Mouse (Mus musculus): ENCODE data around the gene Tec. TPM values are rescaled to one million over a fixed set of nuclear protein-coding genes. Genes with fewer than 3 reads are reported as not detected.

Tec gene
- polyA plus RNA-seq, 1 experiment, result not detected

GRCm38 (mm10) chr5:72832904-72833765 is 35.1 kb downstream of the Tec start:
- TF ChIP-seq TAL1 (IDR thresholded peaks at IDR 0.05; ENCODE audit: low read length), result no peak
- no peak for TF ChIP-seq GATA1 (IDR thresholded peaks at IDR 0.05; ENCODE audit: low read length)
- H3K36me3 ChIP-seq (ENCODE audit: control insufficient read depth), result no peaks in the 10 kb centered on the region
- no peaks in the 10 kb centered on the region for H3K4me1 ChIP-seq (ENCODE audit: control insufficient read depth)
- no peaks in the 10 kb centered on the region for H3K27me3 ChIP-seq (ENCODE audit: control insufficient read depth)
- no peak overlapping the region for H3K4me3 ChIP-seq (replicated peaks)
- no peaks in the 10 kb centered on the region for H3K9me3 ChIP-seq (ENCODE audit: control insufficient read depth, low read length)

GRCm38 (mm10) chr5:72832191-72832590 is 36.1 kb downstream of the Tec start:
- TF ChIP-seq GATA1 (IDR thresholded peaks at IDR 0.05; ENCODE audit: low read length) (no peak), TAL1 (IDR thresholded peaks at IDR 0.05; ENCODE audit: low read length) (no peak)
- H3K4me1 ChIP-seq (ENCODE audit: control insufficient read depth), result no peaks in the 10 kb centered on the region

GRCm38 (mm10) chr5:72830988-72831610 is 37.2 kb downstream of the Tec start:
- TF ChIP-seq GATA1 (IDR thresholded peaks at IDR 0.05; ENCODE audit: low read length), result no peak
- TF ChIP-seq TAL1 (IDR thresholded peaks at IDR 0.05; ENCODE audit: low read length), result no peak
- Histone ChIP-seq H3K4me3 (replicated peaks) (no peak overlapping the region), H3K9me3 (ENCODE audit: control insufficient read depth, low read length) (no peaks in the 10 kb centered on the region), H3K27me3 (ENCODE audit: control insufficient read depth) (no peaks in the 10 kb centered on the region), H3K4me1 (ENCODE audit: control insufficient read depth) (no peaks in the 10 kb centered on the region), H3K36me3 (ENCODE audit: control insufficient read depth) (no peaks in the 10 kb centered on the region)

More at GRCm38 (mm10) chr5:72832191-72832590, 36.1 kb downstream of the Tec start:
- Histone ChIP-seq H3K9me3 (ENCODE audit: control insufficient read depth, low read length) (no peaks in the 10 kb centered on the region), H3K27me3 (ENCODE audit: control insufficient read depth) (no peaks in the 10 kb centered on the region), H3K36me3 (ENCODE audit: control insufficient read depth) (no peaks in the 10 kb centered on the region), H3K4me3 (replicated peaks) (no peak overlapping the region)

GRCm38 (mm10) chr5:72829506-72830067 is 38.7 kb downstream of the Tec start:
- no peaks in the 10 kb centered on the region for H3K9me3 ChIP-seq (ENCODE audit: control insufficient read depth, low read length)
- TF ChIP-seq TAL1 (IDR thresholded peaks at IDR 0.05; ENCODE audit: low read length) (no peak), GATA1 (IDR thresholded peaks at IDR 0.05; ENCODE audit: low read length) (no peak)
- H3K36me3 ChIP-seq (ENCODE audit: control insufficient read depth), result no peaks in the 10 kb centered on the region
- no peaks in the 10 kb centered on the region for H3K27me3 ChIP-seq (ENCODE audit: control insufficient read depth)
- H3K4me1 ChIP-seq (ENCODE audit: control insufficient read depth), result no peaks in the 10 kb centered on the region
- H3K4me3 ChIP-seq (replicated peaks), result no peak overlapping the region

- H3K4me1 ChIP-seq (ENCODE audit: control insufficient read depth), result no peaks in the 10 kb centered on the region
- no peak overlapping the region for H3K4me3 ChIP-seq (replicated peaks)
- H3K27me3 ChIP-seq (ENCODE audit: control insufficient read depth), result no peaks in the 10 kb centered on the region
- no peaks in the 10 kb centered on the region for H3K9me3 ChIP-seq (ENCODE audit: control insufficient read depth, low read length)
- H3K36me3 ChIP-seq (ENCODE audit: control insufficient read depth), result no peaks in the 10 kb centered on the region
- TF ChIP-seq GATA1 (IDR thresholded peaks at IDR 0.05; ENCODE audit: low read length) (no peak), TAL1 (IDR thresholded peaks at IDR 0.05; ENCODE audit: low read length) (no peak)
Observed at GRCm38 (mm10) chr5:72828401-72828800, 39.9 kb downstream of the Tec start.

GRCm38 (mm10) chr5:72827435-72827834 is 40.8 kb downstream of the Tec start:
- no peak overlapping the region for H3K4me3 ChIP-seq (replicated peaks)
- no peaks in the 10 kb centered on the region for H3K4me1 ChIP-seq (ENCODE audit: control insufficient read depth)
- no peaks in the 10 kb centered on the region for H3K9me3 ChIP-seq (ENCODE audit: control insufficient read depth, low read length)
- TF ChIP-seq TAL1 (IDR thresholded peaks at IDR 0.05; ENCODE audit: low read length), result no peak
- TF ChIP-seq GATA1 (IDR thresholded peaks at IDR 0.05; ENCODE audit: low read length), result no peak
- no peaks in the 10 kb centered on the region for H3K36me3 ChIP-seq (ENCODE audit: control insufficient read depth)
- no peaks in the 10 kb centered on the region for H3K27me3 ChIP-seq (ENCODE audit: control insufficient read depth)

- H3K4me1 ChIP-seq (ENCODE audit: control insufficient read depth), result no peaks in the 10 kb centered on the region
- no peaks in the 10 kb centered on the region for H3K27me3 ChIP-seq (ENCODE audit: control insufficient read depth)
- H3K9me3 ChIP-seq (ENCODE audit: control insufficient read depth, low read length), result no peaks in the 10 kb centered on the region
- TF ChIP-seq TAL1 (IDR thresholded peaks at IDR 0.05; ENCODE audit: low read length) (no peak), GATA1 (IDR thresholded peaks at IDR 0.05; ENCODE audit: low read length) (no peak)
- H3K36me3 ChIP-seq (ENCODE audit: control insufficient read depth), result no peaks in the 10 kb centered on the region
- H3K4me3 ChIP-seq (replicated peaks), result no peak overlapping the region
Observed at GRCm38 (mm10) chr5:72826445-72826844, 41.8 kb downstream of the Tec start.

GRCm38 (mm10) chr5:72820651-72821050 is 47.6 kb downstream of the Tec start:
- no peaks in the 10 kb centered on the region for H3K36me3 ChIP-seq (ENCODE audit: control insufficient read depth)
- no peaks in the 10 kb centered on the region for H3K4me1 ChIP-seq (ENCODE audit: control insufficient read depth)
- TF ChIP-seq TAL1 (IDR thresholded peaks at IDR 0.05; ENCODE audit: low read length) (no peak), GATA1 (IDR thresholded peaks at IDR 0.05; ENCODE audit: low read length) (no peak)
- H3K9me3 ChIP-seq (ENCODE audit: control insufficient read depth, low read length), result no peaks in the 10 kb centered on the region
- no peaks in the 10 kb centered on the region for H3K27me3 ChIP-seq (ENCODE audit: control insufficient read depth)
- no peak overlapping the region for H3K4me3 ChIP-seq (replicated peaks)

GRCm38 (mm10) chr5:72820036-72820640 is 48.1 kb downstream of the Tec start:
- H3K36me3 ChIP-seq (ENCODE audit: control insufficient read depth), result no peaks in the 10 kb centered on the region
- TF ChIP-seq TAL1 (IDR thresholded peaks at IDR 0.05; ENCODE audit: low read length) (no peak), GATA1 (IDR thresholded peaks at IDR 0.05; ENCODE audit: low read length) (no peak)
- H3K4me3 ChIP-seq (replicated peaks), result no peak overlapping the region
- no peaks in the 10 kb centered on the region for H3K4me1 ChIP-seq (ENCODE audit: control insufficient read depth)
- no peaks in the 10 kb centered on the region for H3K27me3 ChIP-seq (ENCODE audit: control insufficient read depth)
- no peaks in the 10 kb centered on the region for H3K9me3 ChIP-seq (ENCODE audit: control insufficient read depth, low read length)

Data from erythroblast, embryonic 14.5 days (primary cell).